Mouse (Mus musculus): Measurements from ENCODE around the gene Cd83.

Gene Cd83

GRCm38 (mm10) chr13:43774605-43775426 lies 9.8 kb upstream of the Cd83 start:
- DNase-seq (ENCODE audit: low read depth in 1 of 2, low spot score in 2 of 2), result no peak

- no peak for DNase-seq (ENCODE audit: low read depth in 1 of 2, low spot score in 2 of 2)
Observed at GRCm38 (mm10) chr13:43775427-43775733, 9.2 kb upstream of the Cd83 start.

- DNase-seq (ENCODE audit: low read depth in 1 of 2, low spot score in 2 of 2), result peak in 1 of 2 experiments; percentile 57
Observed at GRCm38 (mm10) chr13:43777321-43778002, 7.1 kb upstream of the Cd83 start.

- peak in 1 of 2 experiments; percentile 60 for DNase-seq (ENCODE audit: low read depth in 1 of 2, low spot score in 2 of 2)
Observed at GRCm38 (mm10) chr13:43778021-43778649, 6.4 kb upstream of the Cd83 start.

- DNase-seq (ENCODE audit: low read depth in 1 of 2, low spot score in 2 of 2), result no peak
Observed at GRCm38 (mm10) chr13:43778971-43779370, 5.6 kb upstream of the Cd83 start.

GRCm38 (mm10) chr13:43780071-43780470 lies 4.5 kb upstream of the Cd83 start:
- DNase-seq (ENCODE audit: low read depth in 1 of 2, low spot score in 2 of 2), result no peak

- no peak for DNase-seq (ENCODE audit: low read depth in 1 of 2, low spot score in 2 of 2)
Observed at GRCm38 (mm10) chr13:43785712-43786072, 1.1 kb downstream of the Cd83 start.

GRCm38 (mm10) chr13:43786171-43786795 lies 1.7 kb downstream of the Cd83 start:
- peak in 1 of 2 experiments; percentile 73 for DNase-seq (ENCODE audit: low read depth in 1 of 2, low spot score in 2 of 2)

- DNase-seq (ENCODE audit: low read depth in 1 of 2, low spot score in 2 of 2), result no peak
Observed at GRCm38 (mm10) chr13:43787262-43787661, 2.7 kb downstream of the Cd83 start.

GRCm38 (mm10) chr13:43788071-43788470 lies 3.5 kb downstream of the Cd83 start:
- no peak for DNase-seq (ENCODE audit: low read depth in 1 of 2, low spot score in 2 of 2)

- DNase-seq (ENCODE audit: low read depth in 1 of 2, low spot score in 2 of 2), result peak; percentile 80 to 86
Observed at GRCm38 (mm10) chr13:43788983-43789645, 4.5 kb downstream of the Cd83 start.

- peak; percentile 59 to 68 for DNase-seq (ENCODE audit: low read depth in 1 of 2, low spot score in 2 of 2)
Observed at GRCm38 (mm10) chr13:43790229-43791001, 5.8 kb downstream of the Cd83 start.

GRCm38 (mm10) chr13:43795334-43795733 lies 10.8 kb downstream of the Cd83 start:
- no peak for DNase-seq (ENCODE audit: low read depth in 1 of 2, low spot score in 2 of 2)

GRCm38 (mm10) chr13:43798655-43799054 lies 14.1 kb downstream of the Cd83 start:
- DNase-seq (ENCODE audit: low read depth in 1 of 2, low spot score in 2 of 2), result no peak

- DNase-seq (ENCODE audit: low read depth in 1 of 2, low spot score in 2 of 2), result no peak
Observed at GRCm38 (mm10) chr13:43800136-43800535, 15.6 kb downstream of the Cd83 start.

GRCm38 (mm10) chr13:43801961-43802360 lies 17.4 kb downstream of the Cd83 start:
- DNase-seq (ENCODE audit: low read depth in 1 of 2, low spot score in 2 of 2), result no peak

GRCm38 (mm10) chr13:43802361-43803137 lies 18.0 kb downstream of the Cd83 start:
- peak; percentile 33 to 46 for DNase-seq (ENCODE audit: low read depth in 1 of 2, low spot score in 2 of 2)

- no peak for DNase-seq (ENCODE audit: low read depth in 1 of 2, low spot score in 2 of 2)
Observed at GRCm38 (mm10) chr13:43804648-43805047, 20.1 kb downstream of the Cd83 start.

- DNase-seq (ENCODE audit: low read depth in 1 of 2, low spot score in 2 of 2), result no peak
Observed at GRCm38 (mm10) chr13:43805159-43805758, 20.7 kb downstream of the Cd83 start.
